Mouse (Mus musculus) kidney, adult 2 months (tissue): ENCODE data around the gene Ppp1r8.

Source experiments
- CTCF ChIP-seq: fragments of 200-500 bp; conservative IDR thresholded peaks from 2 replicates; pipeline ENCODE4 v1.5.1; 2011; ENCODE audit warnings: low read depth, mild to moderate bottlenecking, control low read depth, low read length, moderate library complexity, mixed read lengths; ENCODE audit not compliant: insufficient read depth, insufficient read length
- POLR2A ChIP-seq: fragments of 200-500 bp; IDR thresholded peaks from one replicate; pipeline ENCODE4 v1.6.1; 2011; ENCODE audit warnings: low read depth, low read length, control low read depth

DNA sequence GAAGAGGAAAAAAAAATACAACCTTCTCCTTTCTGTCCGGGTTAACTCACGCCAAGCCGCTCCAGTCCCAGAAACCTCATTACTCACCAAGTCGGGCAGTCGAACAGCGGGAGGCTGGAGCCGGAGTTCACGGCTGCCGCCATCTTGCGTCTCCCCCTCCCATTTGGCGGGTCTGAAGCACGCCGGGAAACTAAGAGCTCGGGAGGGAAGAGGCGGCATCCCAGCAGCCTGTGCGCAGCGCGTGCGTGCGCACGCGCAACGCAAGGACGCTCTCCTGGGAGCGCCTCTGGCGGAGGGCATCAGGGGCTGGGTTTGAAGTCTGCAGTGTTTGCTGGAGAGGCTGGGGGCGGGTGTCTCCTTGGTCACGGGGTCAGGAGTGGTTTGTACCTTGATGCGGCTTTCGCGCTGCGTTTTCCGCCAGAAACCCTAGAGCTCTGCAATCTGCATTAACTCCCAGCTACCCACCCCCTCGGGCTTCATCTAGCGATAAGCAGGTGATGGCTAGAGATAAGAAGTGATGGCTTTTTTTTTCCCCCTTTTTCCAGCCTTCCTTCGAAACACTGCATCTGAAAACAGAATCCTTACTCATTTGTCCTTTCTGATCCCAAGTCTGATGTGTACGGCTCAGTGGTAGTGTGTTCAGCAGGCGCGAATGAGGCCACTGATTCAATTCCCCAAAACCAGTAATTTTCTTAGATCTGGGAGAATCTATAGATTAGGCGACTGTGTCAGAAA, at the start of gene Ppp1r8:
- peak; percentile 87 for TF ChIP-seq POLR2A
- no peak for TF ChIP-seq CTCF
